Mouse (Mus musculus) CD8-positive naive resting alpha-beta T cell, adult 2 months (primary cell): ENCODE results near the gene Agmo.

Experiments
- DNase-seq, 2 experiments: peaks; one replicate each; pipeline ENCODE4 v3.0.0; 2022; ENCODE audit warnings: low read depth in 2 of 2, low spot score in 2 of 2

Agmo gene

DNA sequence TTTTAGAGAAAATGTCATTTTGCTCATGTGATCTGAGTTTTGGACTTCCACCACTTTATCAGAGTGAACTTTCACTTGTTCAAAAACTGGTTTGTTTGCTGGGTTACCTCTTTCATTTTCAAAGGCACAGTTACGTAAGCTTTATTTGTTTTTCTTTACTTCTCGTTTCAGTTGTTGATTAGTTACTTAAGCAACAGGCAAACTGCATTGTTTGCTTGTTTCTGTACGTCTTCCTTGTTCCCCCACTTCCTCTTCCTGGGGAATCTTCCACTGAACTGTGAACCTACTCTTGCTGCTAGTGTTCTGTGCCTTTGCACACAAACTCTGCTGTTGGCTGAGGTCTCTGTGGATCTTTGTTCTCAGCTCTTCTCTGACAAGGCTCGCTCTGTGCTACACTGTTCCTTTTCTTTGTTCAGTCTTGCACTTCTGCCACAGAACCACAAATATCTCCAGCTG, at the start of gene Agmo:
TSS of gene Agmo (plus strand) at position 76 of the 456 bp plus-strand sequence.
- DNase-seq = no peak

DNA sequence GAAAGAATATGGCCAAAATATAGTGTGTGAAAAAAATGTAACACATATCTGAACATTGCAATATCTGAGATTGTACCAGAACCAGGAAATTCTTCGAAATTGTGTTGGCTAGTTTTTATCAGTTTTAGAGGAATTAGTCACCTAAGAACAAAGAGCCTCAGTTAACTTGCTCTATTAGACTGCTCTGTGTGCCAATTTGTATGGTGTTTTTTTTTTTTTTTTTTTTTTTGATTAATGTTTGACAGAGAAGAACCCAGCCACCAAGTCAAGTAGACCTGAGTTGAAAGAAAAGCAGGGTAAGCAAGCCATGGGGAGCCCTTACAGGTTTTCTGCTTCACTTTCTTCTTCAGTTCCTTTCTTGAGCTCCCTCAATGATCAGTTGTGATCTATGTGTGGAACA, 10.3 kb upstream of the Agmo start:
- DNase-seq = no peak

DNA sequence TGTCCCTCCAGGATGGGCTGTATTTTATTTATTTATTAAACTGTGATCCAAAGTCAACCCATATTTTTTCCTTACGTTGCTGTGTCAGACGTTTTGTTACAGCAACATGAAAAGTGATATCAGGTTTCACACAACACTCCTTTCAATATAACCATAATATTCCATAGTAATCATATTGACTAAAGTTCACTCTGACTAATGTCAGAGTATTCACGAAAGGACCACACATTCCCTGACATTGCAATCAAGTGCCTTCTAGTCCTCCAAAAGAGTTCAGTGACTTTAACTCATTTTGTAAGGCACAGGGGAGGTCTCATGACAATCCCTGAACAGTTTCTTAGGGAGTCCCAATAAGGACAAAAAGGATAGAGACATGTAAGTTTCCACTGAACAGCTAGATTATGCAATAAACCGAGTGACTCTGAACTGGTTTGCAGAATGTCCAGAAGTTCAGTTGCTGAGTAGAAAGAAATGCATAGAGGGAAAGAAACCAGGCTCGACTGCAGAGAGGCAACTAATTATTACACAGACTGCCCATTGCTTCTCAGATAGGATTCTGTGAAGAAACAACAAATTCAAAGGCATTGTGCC, 371 bp upstream of the Agmo start:
- no peak for DNase-seq

DNA sequence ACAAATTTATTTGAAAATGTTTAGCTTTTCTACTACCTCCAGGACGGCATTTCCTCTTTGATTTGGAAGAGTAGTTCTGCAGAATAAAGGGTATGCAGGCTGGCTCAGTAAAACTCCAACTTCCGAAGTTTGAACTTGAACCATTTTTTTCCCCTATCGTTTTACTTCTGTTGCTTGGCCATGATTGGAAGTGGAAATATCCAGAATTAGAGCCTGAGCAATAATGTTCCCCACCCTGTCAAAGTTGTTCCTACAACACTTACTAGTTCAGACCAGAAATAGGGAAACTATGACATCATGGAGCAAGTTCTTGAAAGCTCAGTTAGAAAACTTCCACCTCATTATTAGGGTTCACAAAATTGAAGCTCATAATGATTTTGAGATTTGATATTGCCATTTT, 1.0 kb downstream of the Agmo start:
- DNase-seq = no peak

DNA sequence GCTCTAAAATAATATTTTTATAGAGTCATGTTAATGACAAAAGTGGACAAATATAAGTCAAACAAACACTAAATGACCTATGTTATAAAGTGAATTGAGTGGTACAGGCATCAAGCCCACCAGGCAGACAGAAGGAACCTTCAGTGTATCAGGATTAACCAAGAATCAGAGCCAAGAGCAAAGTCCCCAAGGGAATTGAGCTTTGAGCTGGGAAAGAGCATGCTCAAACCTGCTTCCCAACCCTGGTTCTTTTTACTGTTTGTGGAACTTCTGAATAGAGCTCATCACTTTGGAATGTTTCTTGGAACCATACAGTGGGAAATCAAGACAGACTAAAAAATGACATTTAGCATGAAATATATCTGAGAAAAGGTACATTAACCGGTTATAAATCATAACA, 3.4 kb downstream of the Agmo start:
- no peak for DNase-seq

DNA sequence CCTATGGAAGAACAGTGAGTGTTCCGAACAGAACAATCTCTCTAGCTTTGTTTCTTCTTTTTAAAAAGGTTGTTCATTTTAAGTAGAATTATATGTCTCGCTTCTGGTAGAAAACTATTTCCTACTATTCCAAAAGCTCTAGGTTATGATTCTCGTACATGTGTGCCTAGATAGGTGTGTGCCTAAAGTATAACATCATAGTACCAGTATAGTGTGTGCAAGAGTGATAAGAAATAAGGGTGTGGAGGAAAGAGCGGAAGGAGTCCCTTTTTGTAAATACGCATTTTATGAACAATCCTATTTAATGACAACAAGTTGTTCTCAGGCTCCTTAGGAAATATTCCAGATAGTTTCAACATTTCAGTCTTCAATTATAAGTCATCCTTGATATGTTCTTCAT, 10.2 kb downstream of the Agmo start:
- DNase-seq = no peak

DNA sequence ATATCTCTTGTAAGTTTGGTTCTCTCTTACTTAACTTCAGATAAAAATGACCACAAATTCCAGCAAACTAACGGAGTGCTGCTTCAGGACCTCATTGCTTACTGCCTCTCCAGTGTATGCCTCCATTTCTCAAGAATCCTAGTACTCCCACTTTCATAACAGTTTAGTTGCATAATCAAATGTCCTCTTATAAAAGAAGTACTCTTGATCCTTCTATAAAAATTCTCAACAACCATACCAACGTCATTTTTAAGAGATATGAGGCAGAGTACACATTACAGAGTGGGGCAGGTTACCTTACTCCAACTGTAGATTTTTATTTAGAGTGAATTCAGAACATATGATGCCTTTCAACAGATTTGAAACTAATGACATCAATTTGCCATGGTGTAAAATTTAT, 15.7 kb downstream of the Agmo start:
- no peak for DNase-seq

DNA sequence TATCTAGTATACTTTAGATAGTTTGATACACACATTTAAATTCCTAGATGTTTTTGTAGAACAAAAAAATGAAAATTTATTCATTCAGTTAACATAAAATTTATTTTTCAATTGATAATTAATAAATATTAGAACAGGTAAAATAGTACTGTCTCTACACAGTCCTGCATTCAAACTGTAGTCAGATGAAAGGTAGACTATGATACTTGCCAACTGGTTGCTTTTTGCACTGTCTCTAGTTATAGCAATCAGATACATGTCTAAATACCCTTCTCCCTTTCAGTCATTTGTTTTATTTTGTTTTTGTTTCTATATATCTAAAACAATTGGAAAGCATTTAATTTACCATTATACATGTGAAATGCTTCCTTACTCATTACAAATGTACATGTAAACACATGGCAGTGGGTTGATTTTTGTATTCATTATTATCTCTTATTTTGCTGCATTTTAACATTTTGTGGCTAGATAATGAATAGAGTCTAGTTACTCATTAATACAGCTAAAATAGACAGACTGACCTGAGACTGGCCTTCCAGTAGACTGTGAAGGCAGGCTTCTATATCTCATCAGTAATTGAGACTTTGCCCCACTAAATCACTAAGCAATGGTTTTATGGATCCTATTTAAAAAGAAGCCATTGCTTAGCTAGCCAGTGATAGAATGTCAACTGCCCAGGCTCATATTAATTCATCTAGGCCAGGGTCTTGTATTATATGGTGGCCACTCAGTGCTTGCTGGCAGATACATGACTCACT, 18.5 kb downstream of the Agmo start:
- DNase-seq = no peak

DNA sequence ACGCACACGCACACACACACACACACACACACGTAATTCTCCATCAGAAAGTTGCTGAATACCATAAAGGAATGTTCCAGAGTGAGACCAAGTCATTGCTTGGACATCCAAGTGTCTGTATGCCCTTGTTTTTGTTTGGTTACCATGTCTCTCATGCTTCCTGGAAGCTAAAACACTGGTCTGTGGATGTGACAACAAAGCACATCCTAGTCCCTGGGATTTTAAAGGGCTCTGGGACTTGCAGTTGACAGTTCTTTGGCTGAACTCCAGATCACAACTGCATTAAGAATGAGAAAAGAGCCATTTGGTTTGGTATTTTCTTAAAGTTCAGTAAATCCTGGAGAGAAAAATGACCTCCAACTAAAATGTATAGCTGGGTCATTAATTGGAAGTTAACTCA, 22.2 kb downstream of the Agmo start:
- no peak for DNase-seq

DNA sequence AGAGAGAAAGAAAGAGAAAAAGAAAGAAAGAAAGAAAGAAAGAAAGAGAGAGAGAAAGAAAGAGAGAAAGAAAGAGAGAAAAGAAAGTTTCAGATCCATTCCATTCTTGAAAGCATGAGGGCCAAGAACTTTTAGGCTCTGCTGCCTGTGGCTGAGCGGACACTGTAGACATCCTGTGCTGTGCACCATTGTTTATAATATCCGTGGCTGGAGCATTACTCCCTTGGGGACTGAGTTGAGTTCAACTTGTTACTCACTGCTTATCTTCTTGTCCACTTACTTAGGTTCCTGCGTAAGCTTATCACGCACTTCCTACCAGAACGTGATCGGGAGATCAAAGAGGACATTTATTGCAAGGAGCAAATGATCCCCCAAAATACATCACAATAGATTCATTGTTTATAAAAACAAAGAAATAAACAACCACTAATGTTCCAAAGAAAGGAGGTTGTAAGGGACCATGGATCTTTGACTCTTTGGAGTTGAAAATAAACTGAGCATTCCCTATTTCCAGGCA, 27.3 kb downstream of the Agmo start:
- no peak for DNase-seq

DNA sequence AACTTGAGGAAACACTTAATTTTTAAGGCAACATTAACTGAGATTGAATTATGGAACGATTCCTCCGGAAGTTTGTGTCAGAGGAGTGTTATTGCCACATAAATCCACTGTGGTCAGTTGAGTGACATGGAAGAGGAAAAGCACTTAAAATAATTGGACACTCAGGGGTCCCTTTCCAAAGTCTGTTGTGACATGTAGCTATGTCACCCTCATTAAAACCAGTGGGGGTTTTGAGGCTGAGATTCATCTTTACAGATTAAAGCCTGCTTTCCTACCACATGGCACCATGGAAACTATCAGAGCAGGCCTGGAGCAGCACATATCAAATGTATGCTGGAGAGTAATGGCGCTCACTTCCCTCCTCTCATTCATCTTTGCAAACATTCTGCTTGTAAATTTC, 31.2 kb downstream of the Agmo start:
- DNase-seq = no peak

DNA sequence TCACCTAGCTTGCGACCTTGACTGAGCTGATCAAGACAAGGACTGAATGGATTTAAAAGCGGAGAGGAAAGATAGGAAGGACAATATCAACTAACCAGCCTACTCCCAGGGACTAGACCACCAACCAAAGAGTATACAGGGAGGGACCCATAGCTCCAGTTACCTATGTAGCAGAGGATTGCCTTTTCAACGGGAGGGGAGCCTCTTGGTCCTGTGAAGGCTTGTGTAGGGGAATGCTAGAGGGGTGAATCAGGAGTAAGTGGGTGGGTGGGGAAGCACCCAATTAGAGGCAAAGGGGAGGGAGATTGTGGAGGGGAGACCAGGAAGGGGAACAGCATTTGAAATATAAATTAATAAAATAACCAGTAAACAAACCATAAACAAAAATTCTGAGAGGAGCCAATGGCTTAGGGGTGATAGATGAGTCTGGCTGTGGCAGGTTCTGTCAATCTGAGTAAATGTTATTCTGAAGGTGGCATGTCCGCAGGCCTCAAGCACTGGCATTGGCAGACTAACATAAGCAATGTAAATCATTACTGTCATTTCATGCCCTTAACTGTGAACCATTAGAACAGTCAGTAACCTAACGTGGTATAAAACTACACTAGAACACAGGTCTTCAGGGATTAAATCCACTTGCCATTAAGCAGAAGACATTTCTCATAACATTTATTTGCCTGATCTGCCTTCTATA, 32.7 kb downstream of the Agmo start:
- DNase-seq = no peak

DNA sequence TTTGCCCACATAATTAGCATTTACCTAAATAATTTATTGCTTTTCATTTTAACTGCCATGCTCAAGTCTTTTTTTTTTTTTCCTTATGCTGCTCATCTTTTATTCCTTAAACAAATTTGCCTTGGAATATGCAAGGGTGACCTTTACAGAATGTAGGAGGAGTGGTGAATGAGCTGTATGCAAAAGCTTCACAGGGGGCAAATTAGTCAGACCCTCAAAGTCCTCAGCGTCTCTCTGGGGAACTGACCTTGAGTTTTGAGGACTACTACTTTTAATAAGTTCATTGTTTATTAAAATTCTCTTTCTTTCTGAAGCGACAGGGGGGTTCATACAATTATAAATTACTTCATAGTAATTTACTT, 33.2 kb downstream of the Agmo start:
- DNase-seq = no peak

DNA sequence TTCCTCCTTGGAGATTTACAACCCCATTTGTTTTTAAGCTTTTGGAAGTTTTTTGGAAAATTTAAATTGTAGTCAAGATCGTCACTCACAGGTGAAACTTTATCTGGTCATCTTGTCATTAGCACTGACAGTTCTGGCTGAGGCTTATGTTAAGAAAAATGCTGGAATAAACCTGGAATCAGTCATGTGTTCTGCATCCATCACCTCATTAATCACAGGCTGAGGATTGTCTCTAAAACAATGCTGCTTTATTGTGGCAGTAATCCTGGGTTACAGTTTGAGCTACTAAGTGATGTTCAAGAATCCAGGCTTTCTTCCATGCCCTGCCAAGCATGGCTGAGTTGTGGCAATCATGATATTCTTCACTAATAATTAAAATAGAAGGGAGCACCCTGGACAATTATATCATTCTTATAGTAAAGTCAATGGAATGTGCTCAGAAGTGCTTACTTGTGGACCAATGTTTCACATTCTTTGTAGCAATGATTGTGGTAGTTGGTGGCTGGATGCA, 65.6 kb downstream of the Agmo start:
- DNase-seq = no peak

DNA sequence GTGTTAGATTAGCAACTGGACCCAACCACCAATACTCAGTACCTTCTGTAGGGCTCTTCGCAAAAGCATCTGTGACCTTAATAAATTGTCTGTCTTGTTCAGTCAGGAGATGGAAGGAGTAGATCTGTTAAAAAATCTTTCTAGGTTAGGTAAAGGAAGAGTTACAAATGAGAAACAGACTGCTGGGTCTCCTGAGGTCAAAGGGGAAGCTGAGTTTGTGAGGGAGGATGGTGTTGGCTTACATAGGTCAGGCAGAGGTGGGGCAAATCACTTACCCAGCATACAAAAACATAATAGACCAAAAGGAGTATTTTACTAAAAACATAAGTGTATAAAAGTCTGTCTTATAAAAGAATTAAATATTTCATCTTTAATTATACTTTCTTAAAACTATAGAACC, 69.3 kb downstream of the Agmo start:
- no peak for DNase-seq

DNA sequence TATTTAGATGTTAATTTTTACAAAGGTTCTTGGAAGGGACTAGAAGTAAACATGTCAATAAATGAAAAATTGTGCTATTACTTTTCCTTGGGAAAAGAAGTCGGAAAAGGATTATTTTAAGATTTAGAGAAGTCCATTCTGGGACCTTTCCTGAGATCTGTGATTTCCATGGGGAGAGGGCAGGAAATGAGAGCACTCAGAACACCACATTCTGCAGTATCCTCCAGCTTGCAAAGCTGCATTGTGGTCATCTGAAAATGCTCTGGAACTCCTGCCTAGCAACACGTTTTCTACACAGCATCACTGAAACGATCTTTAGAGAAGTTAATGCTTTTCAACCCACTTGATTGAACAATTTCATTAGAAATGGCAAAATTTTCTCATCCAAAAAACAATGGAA, 81.4 kb downstream of the Agmo start:
- DNase-seq = no peak

DNA sequence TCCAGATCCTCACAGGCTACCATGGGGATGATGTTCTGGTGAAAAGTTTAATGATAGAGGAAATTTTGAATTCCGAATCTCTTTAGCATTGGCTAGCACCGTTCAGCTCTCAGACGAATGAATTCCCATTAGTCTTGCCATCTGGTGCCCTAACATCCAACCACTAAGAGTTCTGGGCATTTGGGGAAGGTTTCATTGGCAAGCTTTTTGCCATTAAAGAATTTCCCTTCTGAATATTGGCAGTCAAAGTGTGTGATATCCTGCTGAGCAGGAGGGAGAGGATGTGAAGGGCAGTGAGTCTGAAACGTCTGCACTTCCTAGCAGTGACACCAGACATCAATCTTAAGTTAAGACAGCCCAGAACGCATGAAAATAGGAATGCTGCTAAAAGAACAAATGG, 93.5 kb downstream of the Agmo start:
- DNase-seq = no peak

DNA sequence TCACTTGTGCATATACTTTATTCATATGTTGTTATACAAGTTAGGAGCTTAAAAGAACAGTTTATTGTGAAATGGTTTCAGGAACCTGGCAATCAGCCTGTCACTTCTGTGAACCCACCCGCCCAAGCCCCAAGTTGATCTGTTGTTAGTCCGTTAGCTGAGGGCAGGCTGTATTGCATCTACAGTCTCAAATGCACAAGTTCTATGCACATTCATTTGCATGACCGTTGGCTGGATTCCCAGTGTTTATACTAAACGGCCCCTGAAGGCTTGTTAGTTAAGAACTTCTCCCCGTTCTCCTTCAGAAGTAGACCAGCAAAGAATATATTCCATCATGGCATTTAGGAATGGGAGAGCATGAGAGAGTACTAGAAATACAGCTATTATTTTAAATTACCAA, 102.8 kb downstream of the Agmo start:
- no peak for DNase-seq

DNA sequence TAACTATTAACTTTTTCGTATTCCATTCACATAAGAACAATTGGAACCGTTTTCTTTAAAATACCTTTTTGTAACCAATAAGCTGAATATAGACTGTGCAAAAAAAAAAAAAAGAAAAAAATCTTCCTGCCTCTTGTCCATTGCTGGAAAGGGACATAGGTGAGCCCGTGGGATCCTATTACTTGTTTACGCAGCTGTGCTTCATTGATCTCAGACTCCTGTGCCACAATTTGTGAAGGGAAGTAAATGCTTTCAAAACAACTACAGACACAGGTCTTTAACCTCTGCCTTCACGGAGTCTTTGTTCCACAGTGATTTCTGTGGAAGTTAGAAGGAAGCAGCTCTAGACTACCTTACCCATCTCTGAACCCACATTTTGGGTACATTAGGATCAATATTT, 104.3 kb downstream of the Agmo start:
- no peak for DNase-seq

DNA sequence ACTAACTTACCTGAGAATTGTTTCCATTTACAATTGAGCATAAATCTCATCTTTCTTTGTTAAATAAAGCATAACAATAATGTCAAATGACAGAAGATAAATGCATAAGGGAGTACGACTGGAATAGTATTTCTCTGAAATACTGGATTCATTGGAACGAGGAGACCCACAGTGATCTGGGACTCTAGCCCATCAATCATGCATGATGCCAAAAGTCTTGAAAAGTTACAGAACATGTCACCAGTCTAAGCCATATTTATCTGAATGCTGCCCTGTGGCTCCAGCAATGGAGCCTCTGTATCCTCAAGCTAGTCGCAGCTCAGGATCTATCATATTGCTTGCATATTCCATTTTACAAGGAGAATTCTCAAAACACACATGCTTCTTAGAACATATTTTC, 150.9 kb downstream of the Agmo start:
- no peak for DNase-seq

DNA sequence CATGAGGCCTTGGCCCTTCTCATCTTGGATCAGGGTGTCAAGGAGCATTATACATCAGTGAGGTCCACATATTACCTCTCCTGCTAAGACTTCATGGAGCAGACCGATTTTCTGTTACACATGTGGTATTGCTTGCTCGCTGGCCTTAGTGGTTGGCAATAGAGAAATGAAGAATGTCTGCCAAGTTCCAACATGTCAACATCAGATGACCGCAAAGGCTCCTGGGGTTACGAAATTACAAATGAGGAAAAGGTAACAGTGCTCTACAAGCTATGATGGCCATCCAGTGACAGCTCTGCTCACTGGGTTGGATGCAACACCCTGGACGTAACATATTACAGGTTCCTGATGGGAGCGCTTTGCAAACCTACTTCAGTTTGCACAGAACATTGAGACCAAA, 161.1 kb downstream of the Agmo start:
- DNase-seq = no peak

DNA sequence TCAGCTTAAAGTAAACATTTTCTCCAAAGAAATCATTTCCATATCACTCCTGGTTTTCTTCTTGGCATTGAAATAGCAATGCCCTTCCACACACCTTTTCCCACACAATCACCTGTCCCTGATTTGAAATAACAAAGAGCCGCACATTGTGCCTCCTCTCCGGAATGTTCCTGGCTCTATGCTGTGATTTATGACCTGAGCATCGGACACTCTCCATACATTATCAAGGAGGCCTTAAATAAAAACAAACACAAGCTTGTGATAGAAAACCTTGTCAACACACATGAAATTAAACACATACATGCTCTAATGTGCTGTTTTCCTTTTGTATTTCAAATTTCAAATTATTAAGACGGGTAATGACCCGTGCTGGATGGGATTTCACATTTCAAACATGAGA, 184.9 kb downstream of the Agmo start:
- DNase-seq = no peak
